Mouse (Mus musculus): Measurements from ENCODE around the gene Rbm48.

- TF ChIP-seq CTCF (IDR thresholded peaks at IDR 0.05; ENCODE audit: borderline replicate concordance, extremely low read depth, insufficient read depth, insufficient read length) (no peak), POLR2A (IDR thresholded peaks at IDR 0.05; ENCODE audit: borderline replicate concordance, extremely low read depth, insufficient read depth, insufficient read length, poor library complexity, severe bottlenecking) (no peak)
Measured at GRCm38 (mm10) chr5:3600790-3601189, 4.4 kb upstream of the Rbm48 start.

Data from brain, embryonic 14.5 days (tissue).